Mouse (Mus musculus): Measurements from ENCODE around the gene Ggt1. TPM values are rescaled to one million over a fixed set of nuclear protein-coding genes. Genes with fewer than 3 reads are reported as not detected.

Gene Ggt1
- polyA plus RNA-seq, 1 experiment from 2014 or later: 1.9 TPM

DNA sequence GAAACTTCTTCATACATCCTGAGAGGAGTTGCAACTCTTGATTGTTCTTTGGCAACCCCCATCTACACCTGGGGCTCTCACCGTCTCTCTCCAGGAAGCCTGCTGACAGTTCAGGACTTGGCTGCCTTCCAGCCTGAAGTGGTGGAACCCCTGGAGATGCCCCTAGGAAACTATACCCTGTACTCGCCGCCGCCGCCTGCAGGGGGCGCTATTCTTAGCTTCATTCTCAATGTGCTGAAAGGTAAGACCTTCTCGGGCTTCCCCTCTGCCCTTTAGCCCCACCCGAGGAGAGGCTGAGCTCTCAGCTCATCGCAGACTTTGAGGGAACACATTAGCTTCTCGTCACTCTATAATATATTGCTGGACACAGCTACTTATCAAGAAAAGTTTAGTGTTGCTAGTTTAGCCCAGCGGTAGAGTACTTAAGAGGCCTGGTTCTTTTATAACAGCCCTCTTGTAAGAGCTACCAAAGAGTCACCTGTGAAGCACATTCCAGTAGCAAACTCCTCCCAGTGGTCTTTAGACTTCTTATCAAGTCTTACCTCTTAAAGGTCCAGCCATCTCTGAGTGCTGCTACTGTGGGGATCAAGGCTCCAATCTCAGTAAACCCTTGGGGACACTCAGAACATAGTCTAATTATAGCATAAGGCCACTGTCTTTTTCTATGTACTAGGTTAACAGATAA is 43.9 kb downstream of the Ggt1 start:
- Histone ChIP-seq H3K4me1 (ENCODE audit: insufficient read depth) (no peaks in the 10 kb centered on the region), H3K4me3 (ENCODE audit: low read depth, low read length) (no peak overlapping the region), H3K27me3 (ENCODE audit: insufficient read depth, low read length) (no peaks in the 10 kb centered on the region), H3K9me3 (ENCODE audit: low read depth, low read length) (no peaks in the 10 kb centered on the region), H3K9ac (no peak overlapping the region), H3K36me3 (ENCODE audit: insufficient read depth) (no peaks in the 10 kb centered on the region), H3K4me2 (no peak overlapping the region), H3K27ac (ENCODE audit: low read depth) (no peak overlapping the region)
- 32% methylated on average over 11 of the region's 11 CpGs for WGBS
- DNase-seq (no peak), ATAC-seq (ENCODE audit: insufficient read depth) (no peak)
- TF ChIP-seq CTCF (IDR thresholded peaks at IDR 0.05; ENCODE audit: low read depth): peak; percentile 49

DNA sequence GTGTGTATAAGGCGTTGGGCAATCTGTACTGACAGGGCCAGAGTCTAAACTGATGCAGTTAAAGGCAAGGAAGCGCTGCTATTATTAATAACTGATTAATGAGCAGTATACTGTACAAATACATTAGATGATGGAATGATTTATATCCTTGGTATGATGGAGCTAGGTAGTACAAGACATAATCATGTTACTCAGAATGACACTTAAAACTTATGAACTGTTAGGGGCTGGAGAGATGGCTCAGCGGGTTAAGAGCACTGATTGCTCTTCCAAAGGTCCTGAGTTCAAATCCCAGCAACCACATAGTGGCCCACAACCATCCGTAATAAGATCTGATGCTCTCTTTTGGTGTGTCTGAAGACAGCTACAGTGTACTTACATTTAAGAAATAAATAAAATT is 45.8 kb downstream of the Ggt1 start:
- ATAC-seq (ENCODE audit: insufficient read depth) (no peak), DNase-seq (no peak)
- Histone ChIP-seq H3K27ac (ENCODE audit: low read depth) (no peak overlapping the region), H3K4me1 (ENCODE audit: insufficient read depth) (no peaks in the 10 kb centered on the region), H3K4me3 (ENCODE audit: low read depth, low read length) (no peak overlapping the region), H3K36me3 (ENCODE audit: insufficient read depth) (no peaks in the 10 kb centered on the region), H3K9ac (no peak overlapping the region), H3K27me3 (ENCODE audit: insufficient read depth, low read length) (no peaks in the 10 kb centered on the region), H3K9me3 (ENCODE audit: low read depth, low read length) (no peaks in the 10 kb centered on the region), H3K4me2 (no peak overlapping the region)
- WGBS: 80% methylated on average over 4 of the region's 4 CpGs
- no peak for TF ChIP-seq CTCF (IDR thresholded peaks at IDR 0.05; ENCODE audit: low read depth)

- Histone ChIP-seq H3K36me3 (ENCODE audit: insufficient read depth) (no peaks in the 10 kb centered on the region), H3K4me3 (ENCODE audit: low read depth, low read length) (no peak overlapping the region), H3K9ac (no peak overlapping the region), H3K4me2 (no peak overlapping the region), H3K4me1 (ENCODE audit: insufficient read depth) (no peaks in the 10 kb centered on the region), H3K9me3 (ENCODE audit: low read depth, low read length) (no peaks in the 10 kb centered on the region), H3K27me3 (ENCODE audit: insufficient read depth, low read length) (no peaks in the 10 kb centered on the region), H3K27ac (ENCODE audit: low read depth) (no peak overlapping the region)
- no peak for TF ChIP-seq CTCF (IDR thresholded peaks at IDR 0.05; ENCODE audit: low read depth)
- no peak for ATAC-seq (ENCODE audit: insufficient read depth)
- no peak for DNase-seq
- 81% methylated on average over 11 of the region's 11 CpGs for WGBS
These were observed 47.6 kb downstream of the Ggt1 start for GRCm38 (mm10) chr10:75608975-75609374.

- WGBS: 35% methylated on average over 7 of the region's 7 CpGs
- H3K4me1 ChIP-seq (ENCODE audit: insufficient read depth): no peaks in the 10 kb centered on the region
- no peak overlapping the region for H3K27ac ChIP-seq (ENCODE audit: low read depth)
- H3K36me3 ChIP-seq (ENCODE audit: insufficient read depth): no peaks in the 10 kb centered on the region
- H3K4me3 ChIP-seq (ENCODE audit: low read depth, low read length): no peak overlapping the region
- ATAC-seq (ENCODE audit: insufficient read depth) (no peak), DNase-seq (no peak)
- no peaks in the 10 kb centered on the region for H3K27me3 ChIP-seq (ENCODE audit: insufficient read depth, low read length)
- no peak overlapping the region for H3K9ac ChIP-seq
- no peaks in the 10 kb centered on the region for H3K9me3 ChIP-seq (ENCODE audit: low read depth, low read length)
- H3K4me2 ChIP-seq: no peak overlapping the region
- no peak for TF ChIP-seq CTCF (IDR thresholded peaks at IDR 0.05; ENCODE audit: low read depth)
These were observed 49.1 kb downstream of the Ggt1 start for GRCm38 (mm10) chr10:75610486-75610885.

DNA sequence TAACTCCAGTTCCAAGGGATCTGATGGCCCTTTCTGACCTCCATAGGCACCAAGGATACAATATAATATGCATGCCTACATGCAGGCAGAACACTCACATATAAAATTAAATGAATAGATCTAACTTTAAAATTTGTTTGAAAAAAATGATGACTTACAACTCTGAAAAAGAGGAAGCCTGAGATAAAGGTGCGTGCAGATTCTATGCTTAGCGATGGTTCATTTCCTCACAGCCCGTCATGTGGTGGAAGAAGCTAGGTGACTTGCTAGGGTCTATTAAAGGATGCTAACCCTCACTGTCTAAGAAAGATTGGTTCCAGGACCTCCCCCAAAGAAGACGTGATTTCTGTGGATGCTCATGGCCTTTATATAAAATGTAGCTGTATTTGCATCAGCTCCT is 54.6 kb downstream of the Ggt1 start:
- H3K4me2 ChIP-seq: no peak overlapping the region
- no peak overlapping the region for H3K9ac ChIP-seq
- ATAC-seq (ENCODE audit: insufficient read depth): no peak
- WGBS: 79% methylated on average over 4 of the region's 4 CpGs
- H3K36me3 ChIP-seq (ENCODE audit: insufficient read depth): no peaks in the 10 kb centered on the region
- no peaks in the 10 kb centered on the region for H3K27me3 ChIP-seq (ENCODE audit: insufficient read depth, low read length)
- no peak overlapping the region for H3K4me3 ChIP-seq (ENCODE audit: low read depth, low read length)
- H3K4me1 ChIP-seq (ENCODE audit: insufficient read depth): no peaks in the 10 kb centered on the region
- no peaks in the 10 kb centered on the region for H3K9me3 ChIP-seq (ENCODE audit: low read depth, low read length)
- no peak for TF ChIP-seq CTCF (IDR thresholded peaks at IDR 0.05; ENCODE audit: low read depth)
- no peak for DNase-seq
- no peak overlapping the region for H3K27ac ChIP-seq (ENCODE audit: low read depth)

GRCm38 (mm10) chr10:75620818-75621217 is 59.4 kb downstream of the Ggt1 start:
- no peak overlapping the region for H3K27ac ChIP-seq (ENCODE audit: low read depth)
- no peak overlapping the region for H3K4me3 ChIP-seq (ENCODE audit: low read depth, low read length)
- H3K27me3 ChIP-seq (ENCODE audit: insufficient read depth, low read length): no peaks in the 10 kb centered on the region
- ATAC-seq (ENCODE audit: insufficient read depth) (no peak), DNase-seq (no peak)
- no peak overlapping the region for H3K9ac ChIP-seq
- H3K9me3 ChIP-seq (ENCODE audit: low read depth, low read length): no peaks in the 10 kb centered on the region
- H3K36me3 ChIP-seq (ENCODE audit: insufficient read depth): no peaks in the 10 kb centered on the region
- WGBS: 53% methylated on average over 3 of the region's 3 CpGs
- H3K4me2 ChIP-seq: no peak overlapping the region
- no peaks in the 10 kb centered on the region for H3K4me1 ChIP-seq (ENCODE audit: insufficient read depth)
- 0 out of 2 replicates have a peak, but pooled peaks have one; percentile 13 for TF ChIP-seq CTCF (IDR thresholded peaks at IDR 0.05; ENCODE audit: low read depth)

DNA sequence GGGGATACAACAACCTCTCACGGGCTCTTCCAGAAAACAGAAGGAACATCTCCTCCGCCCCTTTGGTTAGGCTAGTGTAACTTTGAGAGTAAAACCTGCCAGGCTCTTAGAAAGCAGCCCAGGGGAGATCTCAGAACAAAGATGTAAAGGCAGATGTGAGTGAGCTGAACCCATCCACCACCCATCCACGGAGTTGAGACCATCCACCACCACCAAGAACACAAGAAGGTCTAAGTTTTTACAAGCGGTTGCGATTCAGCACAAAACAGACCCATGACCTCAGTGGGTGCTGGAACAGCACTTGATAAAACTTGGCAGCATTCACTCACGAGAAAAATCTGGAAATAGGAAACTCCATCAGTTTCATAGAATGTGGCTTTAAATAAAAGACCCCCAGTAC is 64.5 kb downstream of the Ggt1 start:
- Histone ChIP-seq H3K4me1 (ENCODE audit: insufficient read depth) (no peaks in the 10 kb centered on the region), H3K27me3 (ENCODE audit: insufficient read depth, low read length) (no peaks in the 10 kb centered on the region), H3K27ac (ENCODE audit: low read depth) (no peak overlapping the region), H3K36me3 (ENCODE audit: insufficient read depth) (no peaks in the 10 kb centered on the region), H3K9ac (no peak overlapping the region), H3K4me2 (no peak overlapping the region), H3K4me3 (ENCODE audit: low read depth, low read length) (no peak overlapping the region), H3K9me3 (ENCODE audit: low read depth, low read length) (no peaks in the 10 kb centered on the region)
- no peak for DNase-seq
- WGBS: 30% methylated on average over 6 of the region's 6 CpGs
- no peak for ATAC-seq (ENCODE audit: insufficient read depth)
- no peak for TF ChIP-seq CTCF (IDR thresholded peaks at IDR 0.05; ENCODE audit: low read depth)

All from lung, embryonic 14.5 days (tissue).